Mouse (Mus musculus): ENCODE data around the gene Hist1h4i. TPM values are rescaled to one million over a fixed set of nuclear protein-coding genes. Genes with fewer than 3 reads are reported as not detected.
"Not testable (repeated sequence)": the region's sequence is repeated elsewhere in the genome, so short reads cannot be mapped to it uniquely, and the experiment has no call there.

Hist1h4i gene
- polyA plus RNA-seq, 1 experiment from 2014 or later, result 9.9 TPM

GRCm38 (mm10) chr13:22039951-22040463, 1.2 kb downstream of the Hist1h4i start:
- peak overlapping the region; percentile 70 for H3K4me2 ChIP-seq (replicated peaks; ENCODE audit: low read depth)
- H3K27ac ChIP-seq (ENCODE audit: low read depth, low read length), result peak overlapping the region; percentile 57; the same call in 1 of the 2 replicates
- peak overlapping the region; percentile 39 for H3K4me3 ChIP-seq (ENCODE audit: low read depth, low read length)
- ATAC-seq, result no peak
- no peak overlapping the region for H3K9ac ChIP-seq (ENCODE audit: low read depth, low read length)
- TF ChIP-seq CTCF (IDR thresholded peaks at IDR 0.05; ENCODE audit: low read depth), result no peak
- H3K27me3 ChIP-seq (replicated peaks; ENCODE audit: control insufficient read depth, insufficient read depth, low read length), result no peaks in the 10 kb centered on the region
- H3K4me1 ChIP-seq (replicated peaks; ENCODE audit: control insufficient read depth, insufficient read depth, low read length), result 0 out of 2 replicates have a peak, but pooled peaks cover 5% of the 10 kb centered on the region
- no peaks in the 10 kb centered on the region for H3K9me3 ChIP-seq (ENCODE audit: control insufficient read depth)
- H3K36me3 ChIP-seq (ENCODE audit: control insufficient read depth, insufficient read depth), result no peaks in the 10 kb centered on the region
- WGBS, result 2% methylated on average over 2 of the region's 2 CpGs

GRCm38 (mm10) chr13:22039364-22039763, 1.8 kb downstream of the Hist1h4i start:
- ATAC-seq, result no peak
- Histone ChIP-seq H3K4me3 (ENCODE audit: low read depth, low read length) (no peak overlapping the region), H3K27me3 (replicated peaks; ENCODE audit: control insufficient read depth, insufficient read depth, low read length) (no peaks in the 10 kb centered on the region), H3K4me2 (replicated peaks; ENCODE audit: low read depth) (no peak overlapping the region), H3K36me3 (ENCODE audit: control insufficient read depth, insufficient read depth) (no peaks in the 10 kb centered on the region), H3K27ac (ENCODE audit: low read depth, low read length) (no peak overlapping the region), H3K9ac (ENCODE audit: low read depth, low read length) (no peak overlapping the region), H3K9me3 (ENCODE audit: control insufficient read depth) (no peaks in the 10 kb centered on the region), H3K4me1 (replicated peaks; ENCODE audit: control insufficient read depth, insufficient read depth, low read length) (0 out of 2 replicates have a peak, but pooled peaks cover 5% of the 10 kb centered on the region)
- no peak for TF ChIP-seq CTCF (IDR thresholded peaks at IDR 0.05; ENCODE audit: low read depth)
- 66% methylated on average over 5 of the region's 5 CpGs for WGBS

- H3K27me3 ChIP-seq (replicated peaks; ENCODE audit: control insufficient read depth, insufficient read depth, low read length), result no peaks in the 10 kb centered on the region
- H3K27ac ChIP-seq (ENCODE audit: low read depth, low read length), result no peak overlapping the region
- WGBS, result 56% methylated on average over 2 of the region's 2 CpGs
These were observed 3.7 kb downstream of the Hist1h4i start for GRCm38 (mm10) chr13:22037415-22037814.

GRCm38 (mm10) chr13:22036986-22037385, 4.2 kb downstream of the Hist1h4i start:
- 65% methylated on average over 3 of the region's 3 CpGs for WGBS
- TF ChIP-seq CTCF (IDR thresholded peaks at IDR 0.05; ENCODE audit: low read depth), result no peak
- 0 out of 2 replicates have a peak, but pooled peaks cover 2% of the 10 kb centered on the region for H3K4me1 ChIP-seq (replicated peaks; ENCODE audit: control insufficient read depth, insufficient read depth, low read length)
- H3K9me3 ChIP-seq (ENCODE audit: control insufficient read depth), result no peaks in the 10 kb centered on the region
- H3K4me2 ChIP-seq (replicated peaks; ENCODE audit: low read depth), result peak overlapping the region; percentile 61; the same call in 1 of the 2 replicates
- no peak for ATAC-seq
- H3K9ac ChIP-seq (ENCODE audit: low read depth, low read length), result peak overlapping the region; percentile 19; the same call in 1 of the 2 replicates
- no peaks in the 10 kb centered on the region for H3K36me3 ChIP-seq (ENCODE audit: control insufficient read depth, insufficient read depth)
- no peak overlapping the region for H3K27ac ChIP-seq (ENCODE audit: low read depth, low read length)
- H3K4me3 ChIP-seq (ENCODE audit: low read depth, low read length), result no peak overlapping the region
- no peaks in the 10 kb centered on the region for H3K27me3 ChIP-seq (replicated peaks; ENCODE audit: control insufficient read depth, insufficient read depth, low read length)

More at GRCm38 (mm10) chr13:22037415-22037814, 3.7 kb downstream of the Hist1h4i start:
- ATAC-seq, result no peak
- H3K4me3 ChIP-seq (ENCODE audit: low read depth, low read length), result no peak overlapping the region
- no peak for TF ChIP-seq CTCF (IDR thresholded peaks at IDR 0.05; ENCODE audit: low read depth)
- no peaks in the 10 kb centered on the region for H3K9me3 ChIP-seq (ENCODE audit: control insufficient read depth)
- H3K4me1 ChIP-seq (replicated peaks; ENCODE audit: control insufficient read depth, insufficient read depth, low read length), result 0 out of 2 replicates have a peak, but pooled peaks cover 5% of the 10 kb centered on the region
- H3K36me3 ChIP-seq (ENCODE audit: control insufficient read depth, insufficient read depth), result no peaks in the 10 kb centered on the region
- no peak overlapping the region for H3K4me2 ChIP-seq (replicated peaks; ENCODE audit: low read depth)
- no peak overlapping the region for H3K9ac ChIP-seq (ENCODE audit: low read depth, low read length)

GRCm38 (mm10) chr13:22036149-22036956, 4.8 kb downstream of the Hist1h4i start:
- WGBS, result 3% methylated on average over 20 of the region's 23 CpGs
- H3K9me3 ChIP-seq (ENCODE audit: control insufficient read depth), result no peaks in the 10 kb centered on the region
- 0 out of 2 replicates have a peak, but pooled peaks cover 2% of the 10 kb centered on the region for H3K4me1 ChIP-seq (replicated peaks; ENCODE audit: control insufficient read depth, insufficient read depth, low read length)
- TF ChIP-seq CTCF (IDR thresholded peaks at IDR 0.05; ENCODE audit: low read depth), result no peak
- H3K27me3 ChIP-seq (replicated peaks; ENCODE audit: control insufficient read depth, insufficient read depth, low read length), result no peaks in the 10 kb centered on the region
- H3K9ac ChIP-seq (ENCODE audit: low read depth, low read length), result peak overlapping the region; percentile 19; the same call in 1 of the 2 replicates
- peak overlapping the region; percentile 36 for H3K4me3 ChIP-seq (ENCODE audit: low read depth, low read length)
- H3K36me3 ChIP-seq (ENCODE audit: control insufficient read depth, insufficient read depth), result no peaks in the 10 kb centered on the region
- no peak overlapping the region for H3K27ac ChIP-seq (ENCODE audit: low read depth, low read length)
- ATAC-seq, result no peak
- H3K4me2 ChIP-seq (replicated peaks; ENCODE audit: low read depth), result peak overlapping the region; percentile 61

- H3K4me3 ChIP-seq (ENCODE audit: low read depth, low read length), result peak within 1 kb of the TSS; percentile 36
- H3K27me3 ChIP-seq (replicated peaks; ENCODE audit: control insufficient read depth, insufficient read depth, low read length); H3K4me1 ChIP-seq (replicated peaks; ENCODE audit: control insufficient read depth, insufficient read depth, low read length); H3K9me3 ChIP-seq (ENCODE audit: control insufficient read depth); H3K36me3 ChIP-seq (ENCODE audit: control insufficient read depth, insufficient read depth): not testable (repeated sequence)
- H3K9ac ChIP-seq (ENCODE audit: low read depth, low read length), result peak within 1 kb of the TSS; percentile 19; the same call in 1 of the 2 replicates
- peak; percentile 94 for ATAC-seq
- under 1% methylated on average over 22 of the region's 69 CpGs for WGBS
- H3K27ac ChIP-seq (ENCODE audit: low read depth, low read length), result peak within 1 kb of the TSS; percentile 66
- peak within 1 kb of the TSS; percentile 61 for H3K4me2 ChIP-seq (replicated peaks; ENCODE audit: low read depth)
These were observed 5.7 kb downstream of the Hist1h4i start, which contains the start of the genes Hist1h2ah and Hist1h2bk for GRCm38 (mm10) chr13:22035267-22036148. TSS of gene Hist1h2ah (minus strand) at chr13:22035568. TSS of gene Hist1h2bk (plus strand) at chr13:22035870.
